Mouse (Mus musculus): Measurements from ENCODE around the gene Pafah2.

- TF ChIP-seq CTCF (IDR thresholded peaks at IDR 0.05; ENCODE audit: low read depth) (no peak), EP300 (IDR thresholded peaks at IDR 0.05; ENCODE audit: low read depth) (no peak)
Measured at GRCm38 (mm10) chr4:134461252-134461651, 65.1 kb downstream of the Pafah2 start.
